Mouse (Mus musculus): Measurements from ENCODE around the gene Vmn2r56.
"Not testable (repeated sequence)": the region's sequence is repeated elsewhere in the genome, so short reads cannot be mapped to it uniquely, and the experiment has no call there.

Gene Vmn2r56

DNA sequence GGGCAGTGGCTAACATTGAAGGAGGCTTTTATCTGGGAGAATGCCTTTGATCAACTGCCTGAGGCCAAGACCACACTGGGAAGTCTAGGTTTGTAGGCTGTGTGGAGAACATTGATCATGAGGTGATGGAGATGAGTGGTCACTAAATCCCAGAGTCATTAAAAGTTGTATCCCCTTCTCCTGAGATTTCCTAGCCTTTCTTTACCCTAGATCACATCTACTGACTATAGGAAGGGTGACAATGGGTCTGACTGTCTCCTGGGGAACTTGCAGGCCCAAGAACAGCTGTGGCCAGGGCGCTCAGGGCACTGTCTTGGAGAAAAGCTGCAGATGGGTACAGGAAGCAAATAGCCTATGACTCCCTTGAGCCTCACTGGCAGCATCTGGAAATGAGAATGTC is at the start of gene Vmn2r56:
Gene Vmn2r56, minus strand, starts transcription at position 101 of the 400 bp plus-strand sequence.
- no peak for DNase-seq

DNA sequence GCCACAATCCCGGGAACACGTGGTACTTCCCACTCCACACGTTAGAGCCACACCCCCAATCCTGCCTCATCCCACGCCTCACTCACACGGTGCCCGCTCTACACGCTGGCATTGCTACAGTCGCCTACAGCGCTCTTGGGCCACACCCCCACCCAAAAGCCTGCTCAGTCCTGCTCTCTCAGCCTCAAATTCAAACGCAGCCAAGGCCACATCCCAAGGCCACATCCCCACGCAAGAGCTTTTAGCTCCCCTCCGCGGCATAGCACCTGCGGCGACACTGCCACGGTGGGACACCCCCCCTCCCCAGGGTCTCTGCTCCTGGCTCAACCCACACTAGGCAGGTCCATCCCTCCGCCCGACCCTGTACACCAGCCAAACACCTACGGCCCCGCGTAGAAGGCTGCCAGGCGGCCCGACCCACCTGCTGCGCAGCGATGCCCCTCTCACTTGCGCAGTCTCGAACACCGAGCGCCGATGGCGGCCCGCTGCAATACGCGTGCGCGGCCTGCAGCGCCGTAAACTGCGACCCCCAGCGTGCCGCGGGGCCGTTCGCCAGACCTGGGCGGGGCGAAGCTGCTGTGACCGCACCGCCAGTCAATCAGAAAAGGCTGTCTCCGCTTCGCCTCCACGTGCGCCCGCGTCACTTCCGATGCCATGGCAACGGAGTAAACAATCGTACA is 45.5 kb upstream of the Vmn2r56 start:
- peak; percentile 92 for DNase-seq

DNA sequence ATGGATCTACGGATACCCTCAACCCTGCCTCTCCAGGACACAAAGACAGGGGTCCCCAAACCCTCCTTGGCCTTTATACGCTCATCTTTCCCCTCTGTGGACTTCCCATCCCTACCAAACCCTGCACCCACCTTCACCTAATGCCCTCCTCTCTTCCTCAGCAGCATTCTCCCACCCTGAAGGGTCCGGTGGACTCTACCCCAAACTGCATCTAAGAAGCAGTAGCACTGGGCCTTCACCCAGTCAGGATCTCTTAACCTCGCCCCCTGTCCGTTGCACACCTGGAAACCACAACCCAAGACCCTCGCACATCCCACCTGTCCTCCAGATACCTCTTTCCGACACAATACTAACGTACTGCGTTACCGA is 45.0 kb upstream of the Vmn2r56 start:
- DNase-seq = no peak

DNA sequence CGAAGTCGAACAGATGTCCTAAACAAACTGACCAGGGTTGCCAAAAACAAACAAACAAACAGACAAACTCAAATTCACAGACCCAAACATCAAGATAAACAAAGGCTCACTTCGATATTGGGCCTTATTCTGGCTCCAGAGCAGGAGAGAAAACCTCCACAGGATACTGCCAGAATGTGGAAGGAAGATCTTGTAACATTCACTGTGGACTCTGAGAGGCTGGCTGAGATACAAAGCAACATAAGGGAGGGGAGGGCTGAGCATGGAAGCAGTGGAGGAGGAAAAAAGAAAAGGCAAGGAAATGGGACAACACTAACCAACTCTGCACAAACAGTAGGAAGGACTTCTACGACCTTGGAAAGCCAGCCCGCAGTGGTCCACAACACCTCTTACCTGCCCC is 44.3 kb upstream of the Vmn2r56 start:
- no peak for DNase-seq

DNA sequence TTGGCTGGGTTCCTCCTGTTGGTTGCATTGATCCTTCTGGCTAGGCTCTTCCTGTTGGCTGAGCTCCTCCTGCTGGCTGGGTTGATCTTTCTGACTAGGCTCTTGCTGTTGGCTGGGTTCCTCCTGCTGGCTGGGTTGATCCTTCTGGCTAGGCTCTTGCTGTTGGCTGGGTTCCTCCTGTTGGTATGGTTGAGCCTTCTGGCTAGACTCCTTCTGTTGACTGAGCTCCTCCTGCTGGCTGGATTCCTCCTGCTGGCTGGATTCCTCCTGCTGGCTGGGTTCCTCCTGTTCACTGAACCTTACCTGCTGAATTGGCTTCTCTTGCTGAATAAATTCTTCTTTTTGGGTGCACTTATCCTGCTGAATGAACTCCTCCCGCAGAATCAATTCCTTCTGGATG is 39.8 kb upstream of the Vmn2r56 start:
- DNase-seq = no peak

DNA sequence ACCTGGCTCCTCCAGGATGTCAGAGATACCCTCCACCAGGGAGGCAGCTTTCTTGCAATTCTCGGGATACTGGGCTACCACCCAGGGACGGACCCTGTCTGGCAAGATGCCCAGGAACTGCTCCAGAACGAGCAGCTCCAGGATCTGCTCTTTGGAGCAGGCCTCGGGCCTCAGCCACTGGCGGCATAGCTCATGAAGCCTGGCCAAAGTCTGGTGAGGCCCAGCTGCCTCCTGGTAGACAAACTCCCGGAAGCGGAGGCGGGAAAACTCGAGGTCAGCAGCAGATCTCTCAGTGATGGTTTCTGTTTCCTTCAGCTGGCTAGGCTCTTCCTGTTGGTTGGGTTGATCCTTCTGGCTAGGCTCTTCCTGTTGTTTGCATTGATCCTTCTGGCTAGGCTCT is 39.3 kb upstream of the Vmn2r56 start:
- DNase-seq = no peak

DNA sequence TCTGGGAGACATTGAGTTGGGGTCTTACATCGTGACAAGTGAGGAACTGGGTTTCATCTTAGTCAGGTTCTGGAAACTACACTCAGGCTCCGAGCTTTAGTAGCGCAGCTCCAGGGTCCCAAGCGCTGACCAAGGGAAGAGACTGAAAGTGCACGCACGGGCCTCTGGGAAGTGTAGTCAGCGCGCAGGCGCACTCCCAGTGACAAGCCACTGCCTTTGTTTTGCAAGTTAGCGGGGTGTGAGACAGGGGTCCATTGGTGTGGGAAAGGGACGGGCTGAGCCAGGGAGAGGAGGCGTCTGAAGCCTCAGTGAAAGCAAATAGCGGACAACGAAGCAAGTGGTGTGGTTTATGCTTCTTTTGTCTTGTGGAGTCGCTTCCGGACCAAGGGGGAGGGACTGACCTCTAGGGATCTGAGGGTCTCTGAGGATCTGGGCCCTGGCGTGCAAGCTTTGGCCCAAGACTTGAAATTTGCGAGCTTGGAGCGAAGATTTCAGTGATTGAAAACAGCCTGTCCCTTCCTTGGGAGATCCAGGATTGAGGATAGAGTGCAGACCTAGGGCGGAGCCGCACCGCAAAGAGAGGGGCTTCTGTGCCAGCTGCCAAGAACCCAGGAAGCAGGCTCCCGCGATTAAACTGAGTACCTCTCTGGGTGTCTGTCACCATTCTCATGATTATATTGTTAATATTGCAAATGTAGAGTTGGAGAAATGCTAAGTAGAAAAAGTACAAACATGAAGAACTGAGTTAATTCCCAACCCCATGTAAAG is 14.8 kb upstream of the Vmn2r56 start:
- peak; percentile 52 for DNase-seq

DNA sequence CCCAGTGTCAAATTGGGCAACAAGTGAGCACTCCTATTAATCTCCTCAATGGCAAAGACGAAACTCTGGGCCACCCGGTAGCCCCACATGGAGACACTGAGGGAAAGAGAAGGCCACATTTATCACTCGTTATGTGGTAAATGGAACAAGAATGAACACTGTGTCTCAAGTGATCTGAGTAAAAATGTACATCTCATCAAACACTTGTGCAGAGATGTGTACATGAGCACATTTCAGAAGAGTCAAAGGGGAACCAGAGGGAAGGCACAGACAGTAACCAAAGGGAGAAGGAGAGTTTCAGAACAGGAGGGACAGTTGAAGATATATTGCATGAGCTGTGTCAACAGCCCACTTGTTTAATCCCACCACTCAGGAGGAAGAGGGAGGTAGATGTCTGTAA is 49.9 kb downstream of the Vmn2r56 start, which contains the start of gene Vmn2r55:
Gene Vmn2r55, minus strand, starts transcription at position 101 of the 400 bp plus-strand sequence.
- DNase-seq = not testable (repeated sequence)

DNA sequence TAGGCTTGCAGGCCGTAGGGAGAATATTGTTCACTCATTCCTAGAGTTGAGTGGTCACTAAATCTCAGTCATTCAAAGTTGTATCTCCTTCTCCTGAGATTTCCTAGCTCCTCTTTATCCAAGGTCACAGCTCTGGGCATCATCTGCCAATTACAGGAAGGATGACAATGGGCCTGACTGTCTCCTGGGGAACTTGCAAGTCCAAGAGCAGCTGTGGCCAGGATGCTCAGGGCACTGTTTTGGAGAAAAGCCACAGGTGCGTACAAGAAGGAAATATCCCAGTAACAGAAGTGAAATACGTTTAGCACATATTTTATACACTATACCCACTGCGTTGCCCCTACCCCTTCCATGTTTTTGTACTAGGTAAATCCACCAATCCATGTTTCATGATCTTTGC is 94.6 kb downstream of the Vmn2r56 start, which contains the start of gene Vmn2r54:
Gene Vmn2r54, minus strand, starts transcription at position 101 of the 400 bp plus-strand sequence.
- not testable (repeated sequence) for DNase-seq
